ENCODE assay signal across 8 mouse cellular contexts in genomic region chr16:29728769-29729481, GRCm38 (mm10).
A peak's percentile ranks its signal among the peaks of the same experiment; 100 is the strongest.
DNase-seq lines count a peak whose midpoint lies in the region; ATAC-seq and TF ChIP-seq lines count a peak whose summit lies in the region.

No protein-coding gene starts in this region.

- H3K36me3 ChIP-seq in hindbrain, postnatal 0 days (ENCODE audit: insufficient read depth, low read length): no peaks in the 10 kb centered on the region
- no peaks in the 10 kb centered on the region for H3K36me3 ChIP-seq in midbrain, embryonic 10.5 days

- 15% methylated on average over 10 of the region's 10 CpGs for WGBS in hindbrain, postnatal 0 days
- 22% methylated on average over 10 of the region's 10 CpGs for WGBS in midbrain, embryonic 10.5 days

- no peak overlapping the region for H3K9ac ChIP-seq in hindbrain, postnatal 0 days (replicated peaks; ENCODE audit: low read length)

- no peak overlapping the region for H3K4me2 ChIP-seq in hindbrain, postnatal 0 days (ENCODE audit: low read depth, low read length)

- no peak for ATAC-seq in Patski
- ATAC-seq in hindbrain, postnatal 0 days: peak; percentile 49; the same call in 1 of the 2 replicates

- no peaks in the 10 kb centered on the region for H3K27me3 ChIP-seq in Patski
- H3K27me3 ChIP-seq in hindbrain, postnatal 0 days (ENCODE audit: insufficient read depth, low read length): peaks cover 34% of the 10 kb centered on the region
- H3K27me3 ChIP-seq in midbrain, embryonic 10.5 days (ENCODE audit: low read depth, poor library complexity, severe bottlenecking): peaks cover 100% of the 10 kb centered on the region

- no peaks in the 10 kb centered on the region for H3K9me3 ChIP-seq in hindbrain, postnatal 0 days (ENCODE audit: low read length)
- H3K9me3 ChIP-seq in midbrain, embryonic 10.5 days (replicated peaks): no peaks in the 10 kb centered on the region

- CTCF ChIA-PET in Patski (lab: Charles Lee): interaction anchor here (0.6 to 1.6 kb wide), 10 partner anchors 61 to 507 kb away, joined by 3 to 5 read pairs (median 3); no protein-coding TSS in a partner anchor

- H3K4me3 ChIP-seq in hindbrain, postnatal 0 days (ENCODE audit: low read length): no peak overlapping the region
- no peak overlapping the region for H3K4me3 ChIP-seq in midbrain, embryonic 10.5 days

- in situ Hi-C loops in Patski (cut with MboI; ENCODE audit: low pct_unique_long_range_greater_than_20kb): loop anchor here (5.0 kb wide), 1 partner anchor 102 kb away; no protein-coding TSS in a partner anchor

- H3K4me1 ChIP-seq in hindbrain, postnatal 0 days (ENCODE audit: insufficient read depth, low read length): 0 out of 2 replicates have a peak, but pooled peaks cover 9% of the 10 kb centered on the region
- H3K4me1 ChIP-seq in midbrain, embryonic 10.5 days: peaks cover 27% of the 10 kb centered on the region

- POLR2A ChIA-PET in Patski (lab: Charles Lee): interaction anchor here (0.6 to 2.1 kb wide), 5 partner anchors 100 to 460 kb away, joined by 3 to 7 read pairs (median 4); partner anchors contain the start of gene Hes1

- peak; percentile 92 for DNase-seq in Patski (ENCODE audit: low read depth, low spot score)
- peak; percentile 86 for DNase-seq in cerebellum, adult 8-10 months
- peak; percentile 30 to 67 for DNase-seq in frontal cortex, postnatal 10 days (ENCODE audit: low spot score in 2 of 2)
- peak; percentile 87 for DNase-seq in hindbrain, postnatal 0 days (ENCODE audit: low spot score)
- peak; percentile 45 to 83 for DNase-seq in left cerebral cortex, adult 8-10 months (ENCODE audit: low spot score in 2 of 2)
- DNase-seq in midbrain, embryonic 10.5 days (ENCODE audit: low spot score): peak; percentile 81
- peak; percentile 70 for DNase-seq in skeletal muscle tissue, adult 2 months (ENCODE audit: low read depth, low spot score)
- peak; percentile 60 for DNase-seq in yolk sac, embryonic 10.5 days (ENCODE audit: low spot score)

- no peak overlapping the region for H3K27ac ChIP-seq in hindbrain, postnatal 0 days
- no peak overlapping the region for H3K27ac ChIP-seq in midbrain, embryonic 10.5 days (replicated peaks)

- TF ChIP-seq CTCF in Patski (IDR thresholded peaks at IDR 0.05): peak; percentile 92
- TF ChIP-seq CTCF in hindbrain, postnatal 0 days (IDR thresholded peaks at IDR 0.05; ENCODE audit: low read depth): peak; percentile 90
